Mouse (Mus musculus) cerebellum, postnatal 4 days (tissue): ENCODE data around the gene Cpsf2.
"Not testable (repeated sequence)": the region's sequence is repeated elsewhere in the genome, so short reads cannot be mapped to it uniquely, and the experiment has no call there.

Experiments
- DNase-seq, 2 experiments: peaks; one replicate each; pipeline ENCODE4 v3.0.0; 2022; ENCODE audit warnings: low spot score in 2 of 2, mixed read lengths in 1 of 2

Gene Cpsf2

GRCm38 (mm10) chr12:101975601-101976571 lies at the start of gene Cpsf2:
Cpsf2 (plus strand) TSS chr12:101975988.
- peak; percentile 53 to 77 for DNase-seq

DNA sequence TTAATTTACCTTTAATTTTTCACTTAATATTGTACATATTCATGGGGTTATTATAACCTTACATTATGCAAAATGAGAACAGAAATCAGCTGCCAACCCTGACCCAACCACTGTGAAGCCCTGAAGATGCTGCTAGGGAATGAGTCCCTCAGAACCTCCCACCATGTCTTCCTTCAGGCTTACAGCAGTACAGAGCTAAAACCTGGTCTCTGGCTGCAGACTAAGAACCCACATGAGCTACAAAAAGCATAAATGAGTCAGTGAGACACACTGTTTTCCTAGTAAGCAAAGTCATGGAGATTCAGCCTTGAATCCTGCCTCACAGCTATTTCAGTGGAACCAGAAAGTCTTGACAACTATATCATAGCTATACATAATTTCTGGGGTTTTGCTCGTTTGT lies 47.4 kb upstream of the Cpsf2 start:
- DNase-seq = no peak

GRCm38 (mm10) chr12:101935223-101935622 lies 40.6 kb upstream of the Cpsf2 start:
- DNase-seq = no peak

- DNase-seq = no peak
Observed at GRCm38 (mm10) chr12:101937572-101937971, 38.2 kb upstream of the Cpsf2 start.

GRCm38 (mm10) chr12:101947986-101948385 lies 27.8 kb upstream of the Cpsf2 start:
- DNase-seq = no peak

DNA sequence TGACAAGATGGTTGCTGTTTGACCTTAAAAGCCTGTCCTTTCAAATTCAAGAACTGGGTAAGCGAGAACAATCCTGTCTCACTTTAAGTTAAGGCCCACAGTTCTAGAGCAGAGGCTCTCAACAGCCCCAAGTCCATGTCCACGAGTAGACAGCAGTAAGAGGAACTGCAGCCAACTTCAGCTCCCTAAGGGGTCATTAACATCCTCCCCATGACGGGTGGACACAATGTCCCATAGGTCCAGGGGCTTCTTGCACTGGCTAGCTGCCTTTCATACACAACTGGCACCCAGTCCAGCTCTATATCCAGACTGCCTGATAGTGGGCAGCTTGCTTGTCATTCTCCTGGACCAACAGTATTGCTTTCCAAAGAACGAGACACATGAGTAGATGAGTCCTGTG lies 27.0 kb upstream of the Cpsf2 start:
- no peak for DNase-seq

DNA sequence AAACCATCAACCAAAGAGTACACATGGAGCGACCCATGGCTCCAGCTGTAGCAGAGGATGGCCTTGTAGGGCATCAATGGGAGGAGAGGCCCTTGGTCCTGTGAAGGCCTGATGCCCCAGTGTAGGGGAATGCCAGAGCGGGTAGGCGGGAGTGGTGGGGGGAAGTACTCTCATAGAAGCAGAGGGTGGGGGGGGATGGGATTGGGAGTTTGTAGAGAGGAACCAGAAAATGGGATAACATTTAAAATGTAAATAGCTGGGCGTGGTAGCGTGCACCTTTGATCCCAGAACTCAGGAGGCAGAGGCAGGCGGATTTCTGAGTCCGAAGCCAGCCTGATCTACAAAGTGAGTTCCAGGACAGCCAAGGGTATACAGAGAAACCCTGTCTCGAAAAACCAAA lies 20.0 kb upstream of the Cpsf2 start:
- not testable (repeated sequence) for DNase-seq

DNA sequence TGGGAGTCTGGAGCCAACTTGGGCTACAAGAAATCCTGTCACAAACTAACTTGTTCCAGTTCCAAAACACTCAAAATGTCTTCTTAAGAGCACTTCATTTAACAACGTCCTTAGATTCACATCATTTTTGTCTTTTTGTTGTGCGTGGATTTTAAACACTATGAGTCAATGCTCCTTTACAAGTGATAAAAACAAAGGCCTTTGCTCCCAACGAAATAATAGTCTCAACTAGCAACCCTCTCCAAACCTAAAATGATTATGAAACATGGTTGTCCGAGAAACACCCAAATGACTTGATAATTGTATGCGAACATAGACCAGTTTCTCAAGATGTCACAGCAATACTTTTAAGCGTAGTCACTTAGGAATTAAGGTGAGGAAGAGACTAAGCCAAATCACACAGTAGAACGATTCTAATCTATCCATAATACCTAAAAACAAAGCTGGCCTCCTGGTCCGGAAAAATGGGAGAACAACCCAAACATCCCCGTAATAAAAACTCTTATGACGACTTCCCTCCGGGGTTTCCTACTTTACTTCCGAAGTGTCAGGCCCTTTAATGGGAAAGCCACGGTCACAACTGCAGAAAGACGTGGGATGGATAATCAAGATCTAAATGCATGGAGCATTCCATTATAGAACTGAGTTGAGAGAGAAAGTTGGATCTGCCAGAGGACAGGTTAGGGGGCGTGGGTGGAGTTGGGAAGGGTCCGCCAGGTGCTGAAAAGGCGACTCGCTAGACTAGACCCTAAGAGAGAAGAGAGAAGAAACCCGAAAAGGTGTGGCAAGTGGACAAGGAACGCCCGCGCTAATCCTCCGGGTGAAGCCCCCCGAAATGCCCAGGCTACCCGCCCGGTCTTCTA lies 18.5 kb upstream of the Cpsf2 start:
- DNase-seq = no peak

GRCm38 (mm10) chr12:101957942-101958544 lies 17.7 kb upstream of the Cpsf2 start, which contains the start of gene Atxn3:
Atxn3 (minus strand) TSS chr12:101958246.
- DNase-seq = peak; percentile 96 to 98

DNA sequence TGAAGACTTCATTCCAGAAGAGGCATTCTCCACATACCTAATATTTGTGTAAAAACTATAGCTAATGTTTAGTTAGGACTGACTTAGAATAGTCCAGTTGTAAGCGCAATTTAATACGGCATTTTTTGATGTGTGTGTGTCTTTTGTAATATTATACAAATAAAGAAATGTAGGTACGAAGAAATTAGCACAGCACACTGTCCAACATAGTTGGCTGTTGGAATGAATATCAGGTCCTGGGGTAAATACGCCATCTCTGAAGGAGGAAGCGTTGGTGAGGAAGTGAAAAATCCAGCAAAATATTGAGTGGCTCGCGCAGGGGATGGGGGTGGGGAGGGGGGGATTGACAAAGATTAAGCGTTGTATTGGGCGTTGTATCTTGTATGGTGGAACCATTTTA lies 17.2 kb upstream of the Cpsf2 start:
- DNase-seq = no peak

DNA sequence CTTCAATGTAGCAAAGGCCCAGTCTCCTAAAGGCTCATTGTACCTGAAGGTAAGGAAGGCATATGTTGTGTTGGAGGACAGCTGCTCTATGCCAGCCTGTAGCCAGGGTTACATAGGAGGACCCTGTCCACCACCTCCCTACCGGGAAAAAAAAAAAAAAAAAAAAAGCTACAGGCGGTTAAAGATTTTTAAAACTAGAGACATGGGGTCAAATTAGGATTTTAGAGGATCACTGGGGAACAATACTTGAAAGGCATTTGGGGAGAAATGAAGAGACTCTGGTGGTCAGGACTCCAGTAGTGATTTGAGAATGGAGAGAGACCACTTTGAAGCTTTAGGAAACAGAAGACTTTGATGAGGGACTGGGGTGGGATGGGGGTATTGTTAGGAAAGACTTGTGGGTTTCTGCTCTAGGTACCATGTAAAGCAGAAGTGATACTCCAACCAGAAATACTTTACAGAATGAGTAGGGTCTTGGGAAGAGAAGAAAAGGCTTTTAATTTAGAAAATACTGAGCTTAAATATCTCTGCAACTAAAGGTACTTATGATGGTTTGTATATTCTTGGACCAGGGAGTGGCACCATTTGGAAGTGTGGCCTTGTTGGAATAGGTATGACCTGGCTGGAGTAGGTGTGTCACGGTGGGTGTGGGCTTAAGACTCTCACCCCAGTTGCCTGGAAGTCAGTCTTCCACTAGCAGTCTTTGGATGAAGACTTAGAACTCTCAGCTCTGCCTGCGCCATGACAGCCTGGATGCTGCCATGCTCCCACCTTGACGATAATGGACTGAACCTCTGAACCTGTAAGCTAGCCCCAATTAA lies 16.6 kb upstream of the Cpsf2 start:
- not testable (repeated sequence) for DNase-seq

- DNase-seq = no peak
Observed at GRCm38 (mm10) chr12:101971311-101971710, 4.5 kb upstream of the Cpsf2 start.

GRCm38 (mm10) chr12:101972230-101972629 lies 3.6 kb upstream of the Cpsf2 start:
- no peak for DNase-seq

DNA sequence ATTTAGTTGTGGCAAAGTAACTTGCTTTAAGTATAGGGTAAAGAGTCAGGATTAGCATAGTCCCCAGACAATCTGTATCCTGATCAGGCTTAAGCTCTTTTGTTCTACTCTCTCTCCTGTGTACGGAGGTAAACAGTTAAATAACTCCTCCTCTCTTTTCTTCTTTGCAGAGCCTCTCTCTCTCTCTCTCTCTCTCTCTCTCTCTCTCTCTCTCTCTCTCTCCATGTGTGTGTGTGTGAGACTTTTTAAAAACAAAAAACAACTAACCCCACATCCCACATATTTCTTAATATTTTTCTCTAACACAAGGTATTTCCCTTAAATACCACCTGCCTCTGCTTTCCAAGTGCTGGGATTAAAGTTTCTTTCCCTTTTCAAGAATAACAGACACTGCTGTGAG lies 1.2 kb upstream of the Cpsf2 start:
- no peak for DNase-seq

- peak in 1 of 2 experiments; percentile 28 for DNase-seq
Observed at GRCm38 (mm10) chr12:101975167-101975600, 604 bp upstream of the Cpsf2 start.

DNA sequence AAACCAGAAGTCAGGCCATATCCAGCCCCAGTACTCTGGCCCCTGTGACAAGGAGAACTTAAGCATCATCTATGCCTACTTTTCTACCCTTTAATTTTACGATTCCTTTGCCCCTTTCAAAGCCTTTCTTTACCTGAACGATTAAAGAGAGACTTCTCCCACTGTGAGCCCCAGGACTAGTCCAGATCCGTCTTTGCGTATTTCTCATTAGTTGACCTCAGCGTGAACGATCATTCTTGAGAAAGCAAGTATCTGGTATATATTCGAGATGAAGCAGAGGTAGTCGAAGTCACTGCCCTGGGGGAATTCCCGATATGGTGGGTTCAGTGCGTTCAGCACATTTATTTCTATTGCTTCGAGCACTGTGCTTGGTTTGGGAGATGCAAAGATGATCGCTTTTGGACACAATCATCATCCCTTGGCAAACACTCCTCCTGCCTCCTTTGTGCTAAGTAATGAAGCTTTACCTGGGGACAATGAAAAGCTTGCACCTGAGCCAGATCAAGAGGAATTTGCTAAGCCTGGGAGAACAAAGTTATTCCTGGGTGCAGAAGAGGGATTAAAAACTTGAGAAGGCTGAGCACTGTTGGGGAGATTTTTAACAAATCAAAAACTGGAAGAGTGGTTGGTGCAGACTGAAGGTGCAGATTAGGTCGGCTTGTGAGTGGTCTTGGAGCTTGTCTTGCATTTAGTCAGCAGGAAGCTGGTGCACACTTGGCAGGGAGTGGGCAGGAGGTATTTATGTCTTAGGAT lies 1.0 kb downstream of the Cpsf2 start:
- DNase-seq = no peak

DNA sequence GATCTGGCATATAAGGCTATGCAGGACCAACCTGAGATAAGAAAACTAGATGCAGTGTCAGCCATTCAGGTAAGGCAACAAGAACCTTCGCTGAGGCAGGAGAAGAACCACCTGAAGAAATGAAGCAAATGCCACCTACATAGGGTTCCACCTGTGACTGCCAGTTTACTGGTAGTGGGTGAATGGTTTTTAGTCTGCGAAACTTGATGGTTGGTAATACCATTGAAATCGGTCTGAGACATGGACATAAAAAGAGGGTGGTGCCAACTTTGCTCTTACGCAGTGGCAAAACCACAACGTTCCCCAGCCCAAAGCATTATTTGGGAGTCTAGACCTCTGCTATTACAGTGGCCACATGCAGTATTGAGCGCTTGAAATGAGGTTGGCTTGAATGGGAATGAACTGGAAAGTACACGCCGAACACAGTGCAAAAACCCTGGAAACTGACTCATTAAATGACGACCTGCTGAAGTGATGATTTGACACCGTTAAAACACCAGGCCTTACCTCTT lies 1.7 kb downstream of the Cpsf2 start:
- no peak for DNase-seq

DNA sequence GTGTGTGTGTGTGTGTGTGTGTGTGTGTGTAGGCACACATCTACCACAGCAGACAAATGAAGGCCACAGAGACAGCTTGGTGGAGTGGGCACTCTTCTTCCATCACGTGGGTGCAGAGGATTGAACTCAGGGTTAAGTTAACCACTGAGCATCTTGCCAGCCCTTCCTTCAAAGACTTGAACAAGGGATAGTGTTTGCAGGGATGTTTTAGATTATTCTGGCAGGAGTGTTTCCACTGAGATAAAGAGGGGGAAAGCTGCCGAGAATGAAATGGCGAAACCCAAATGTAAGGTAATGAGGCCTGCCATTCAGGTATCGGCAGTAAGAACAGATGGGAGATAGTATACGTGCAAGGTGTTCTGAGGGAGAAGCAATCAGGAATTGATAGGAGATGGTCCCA lies 2.4 kb downstream of the Cpsf2 start:
- no peak for DNase-seq

DNA sequence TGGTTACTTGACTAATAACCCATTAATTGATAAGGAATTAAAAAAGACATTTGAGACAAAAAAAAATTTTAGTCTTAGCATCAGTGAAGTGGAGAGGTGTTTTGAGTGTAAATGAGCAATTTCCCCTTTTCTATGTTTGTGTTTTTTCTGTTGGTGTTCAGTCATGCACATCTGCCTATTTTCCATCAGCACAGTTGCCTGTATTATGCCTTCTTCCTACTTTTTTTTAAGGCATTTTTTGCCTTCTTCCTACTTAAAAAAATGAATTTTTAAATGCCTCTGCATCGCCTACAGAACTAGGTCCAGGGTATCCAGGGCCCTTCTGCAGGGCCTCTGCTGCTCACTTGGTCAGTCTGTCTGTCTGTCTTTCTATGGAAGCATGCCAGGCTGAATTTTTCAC lies 2.8 kb downstream of the Cpsf2 start:
- DNase-seq = no peak

DNA sequence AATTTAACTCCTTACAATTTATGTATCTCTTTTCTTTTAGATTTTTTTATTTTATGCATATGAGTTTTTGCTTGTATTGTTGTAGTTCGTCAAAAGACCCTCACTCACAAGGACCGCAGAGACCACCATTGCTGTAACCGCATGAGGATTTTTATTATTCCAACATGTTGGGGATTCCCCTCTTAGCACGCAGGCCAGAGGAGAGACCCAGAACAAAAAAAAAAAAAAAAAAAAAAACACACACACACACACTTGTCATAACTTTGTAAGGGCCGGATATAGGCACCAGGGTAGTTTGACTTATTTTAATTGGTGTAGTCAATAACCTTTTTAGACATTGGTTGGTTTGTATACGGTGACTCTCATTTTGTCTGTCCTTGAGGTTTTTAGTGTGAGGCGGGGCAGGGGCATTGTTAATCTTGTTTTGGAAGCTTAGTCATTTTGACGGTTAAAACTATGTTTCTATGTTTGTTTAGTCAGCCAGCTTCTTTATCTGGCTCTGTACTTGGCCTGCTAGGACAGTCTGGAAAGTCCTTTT lies 3.5 kb downstream of the Cpsf2 start:
- DNase-seq = no peak
